Mouse (Mus musculus): Measurements from ENCODE around the gene Tmem94. TPM values are rescaled to one million over a fixed set of nuclear protein-coding genes. Genes with fewer than 3 reads are reported as not detected.

Tmem94 gene
- polyA plus RNA-seq, 1 experiment from 2014 or later: 24.6 TPM

DNA sequence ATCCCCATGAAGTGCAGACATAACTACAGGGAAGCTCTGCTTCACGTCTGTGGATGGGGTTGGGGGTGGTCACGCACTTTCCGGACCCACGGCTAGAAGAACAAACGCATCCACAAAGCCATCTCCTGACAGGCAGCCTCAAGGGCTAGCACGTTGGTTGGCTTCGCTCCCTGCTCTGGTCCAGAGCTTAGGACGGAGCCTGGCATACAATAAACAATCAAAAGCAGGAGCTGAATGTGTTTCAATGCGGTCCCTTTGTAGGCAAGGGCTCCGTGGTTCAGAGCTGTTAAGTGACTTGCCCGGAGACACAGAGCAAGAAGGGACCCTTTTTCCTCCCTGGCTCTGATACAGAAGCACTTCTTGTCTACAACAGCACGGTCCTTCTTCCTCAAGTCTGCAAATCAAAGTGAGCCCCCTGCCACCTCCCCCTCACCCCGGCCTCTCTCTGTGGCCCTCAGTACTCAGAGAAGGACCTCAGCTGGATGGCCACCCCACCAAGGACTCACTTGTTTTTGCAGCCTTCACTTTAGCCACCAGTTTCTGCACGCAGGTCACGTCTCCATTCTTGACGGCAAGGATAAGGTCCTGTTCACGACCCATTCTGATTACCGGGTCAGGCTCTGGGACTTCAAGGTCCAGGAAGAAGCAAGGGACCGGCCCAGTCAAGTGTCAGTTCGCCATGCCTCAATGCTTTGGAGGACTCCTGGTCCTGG lies 46.3 kb downstream of the Tmem94 start:
- H3K9ac ChIP-seq: peak overlapping the region; percentile 76
- ATAC-seq (ENCODE audit: borderline replicate concordance, extremely low read depth, low FRiP score, low TSS enrichment): no peak
- 71% methylated on average over 20 of the region's 20 CpGs for WGBS
- H3K27me3 ChIP-seq: no peaks in the 10 kb centered on the region
- peaks cover 75% of the 10 kb centered on the region for H3K4me1 ChIP-seq
- peaks cover 22% of the 10 kb centered on the region for H3K36me3 ChIP-seq
- peak overlapping the region; percentile 92 for H3K4me2 ChIP-seq
- no peaks in the 10 kb centered on the region for H3K9me3 ChIP-seq
- H3K4me3 ChIP-seq: peak overlapping the region; percentile 83
- H3K27ac ChIP-seq: peak overlapping the region; percentile 7; the same call in 1 of the 2 replicates

DNA sequence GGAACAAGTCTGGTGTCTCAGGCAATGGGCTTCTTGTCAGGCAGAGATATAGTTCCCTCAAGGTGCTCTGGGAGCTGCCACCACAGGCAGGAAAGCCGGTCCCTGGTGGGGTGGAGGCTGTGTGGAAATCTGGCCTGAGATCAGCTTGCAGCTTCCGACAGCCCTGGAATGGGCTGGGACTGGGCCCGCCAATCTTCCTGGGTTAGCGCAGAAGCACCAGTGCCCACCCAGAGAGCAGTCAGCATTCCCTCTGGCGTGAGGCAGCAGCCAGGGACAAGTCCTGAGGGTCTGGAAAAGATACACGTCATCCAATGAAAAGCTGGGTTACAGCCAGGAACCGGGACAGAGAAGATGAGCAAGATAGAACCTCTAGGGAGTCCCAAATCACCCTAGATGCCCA lies 46.9 kb downstream of the Tmem94 start:
- H3K9me3 ChIP-seq: no peaks in the 10 kb centered on the region
- no peaks in the 10 kb centered on the region for H3K27me3 ChIP-seq
- peak overlapping the region; percentile 83 for H3K4me3 ChIP-seq
- peaks cover 75% of the 10 kb centered on the region for H3K4me1 ChIP-seq
- peak overlapping the region; percentile 92 for H3K4me2 ChIP-seq
- peak overlapping the region; percentile 7; the same call in 1 of the 2 replicates for H3K27ac ChIP-seq
- H3K9ac ChIP-seq: peak overlapping the region; percentile 76
- H3K36me3 ChIP-seq: peaks cover 19% of the 10 kb centered on the region
- WGBS: 21% methylated on average over 7 of the region's 7 CpGs
- no peak for ATAC-seq (ENCODE audit: borderline replicate concordance, extremely low read depth, low FRiP score, low TSS enrichment)

DNA sequence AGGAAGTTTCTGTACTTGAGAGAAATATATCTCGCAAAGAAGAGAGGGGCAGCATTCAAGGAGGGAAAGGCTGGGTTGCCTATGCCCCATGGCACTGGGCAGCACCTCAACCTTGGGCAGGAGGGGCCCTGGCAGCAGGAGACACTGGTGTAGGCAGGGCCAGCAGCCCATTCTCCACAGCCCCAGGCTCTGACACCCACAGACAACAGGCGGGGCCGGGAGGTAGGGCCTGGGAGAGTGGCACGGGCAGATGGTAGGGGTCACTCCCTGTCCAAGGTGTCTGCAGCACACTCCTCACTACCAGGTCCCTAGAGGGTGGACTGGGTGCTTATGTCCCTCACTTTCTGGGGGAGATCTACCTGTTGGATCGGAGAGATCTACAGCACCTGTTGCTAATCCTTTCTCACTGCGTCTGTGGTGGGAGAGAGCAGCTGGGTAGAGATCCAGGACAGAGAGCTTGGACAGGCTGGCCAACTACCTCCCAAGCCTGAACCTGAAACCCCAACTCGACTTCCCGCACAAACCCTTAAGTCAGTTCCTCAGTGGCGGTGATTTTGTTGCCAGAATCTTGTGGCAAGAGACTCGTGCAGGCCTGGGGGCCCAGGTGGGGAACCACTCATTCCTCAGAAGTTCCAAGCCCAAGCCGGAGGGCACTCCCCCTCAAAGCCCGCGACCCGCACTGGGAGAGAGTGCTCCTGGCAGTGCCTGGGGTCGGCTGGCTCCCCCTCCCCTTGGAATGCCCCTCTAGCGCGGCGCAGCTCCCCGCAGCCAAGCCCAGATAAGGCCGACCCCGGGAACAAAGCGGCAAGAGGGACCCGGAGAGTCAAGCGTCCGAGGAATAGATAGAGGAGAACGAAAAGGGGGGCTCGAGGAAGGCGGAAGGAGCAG lies 47.5 kb downstream of the Tmem94 start:
- no peaks in the 10 kb centered on the region for H3K9me3 ChIP-seq
- no peak for ATAC-seq (ENCODE audit: borderline replicate concordance, extremely low read depth, low FRiP score, low TSS enrichment)

DNA sequence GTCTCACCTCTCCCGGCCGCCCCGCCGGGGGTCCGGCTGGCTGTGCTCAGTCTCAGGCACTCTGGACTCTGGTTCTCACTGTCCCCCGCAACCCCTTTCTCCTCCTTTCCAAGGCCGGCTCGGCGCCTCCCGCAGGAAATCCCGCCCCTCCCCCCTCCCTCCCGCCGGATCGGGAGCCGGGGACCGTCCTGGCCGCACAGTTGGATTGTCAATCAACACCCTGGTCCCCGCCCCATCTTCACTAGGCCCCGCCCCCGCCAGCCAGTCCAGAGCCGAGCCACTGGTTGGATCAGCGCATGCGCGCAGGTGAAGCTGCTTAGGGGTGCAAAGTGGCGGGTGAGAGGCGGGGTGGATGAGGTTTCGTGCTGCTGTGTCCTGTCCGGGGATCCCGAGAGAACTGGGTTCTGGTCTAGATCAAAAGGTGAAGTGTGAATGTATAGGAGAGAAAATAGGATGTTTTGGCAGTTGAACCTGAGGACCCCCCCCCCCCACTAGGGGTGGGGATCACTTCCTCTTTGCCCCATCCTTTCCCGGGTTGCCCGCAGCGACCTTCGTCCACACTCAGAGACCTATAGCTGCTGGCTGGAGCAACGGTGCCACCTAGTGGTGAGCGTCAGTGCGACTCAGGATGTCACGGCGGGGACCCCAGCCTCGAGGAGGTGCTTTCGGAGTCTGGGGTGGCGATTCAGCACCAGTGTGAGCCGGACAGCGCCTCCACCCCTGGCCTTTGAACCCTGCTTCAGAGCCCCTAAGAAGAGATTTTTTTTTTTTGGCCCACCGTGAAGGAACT lies 48.5 kb downstream of the Tmem94 start, which contains the start of gene Caskin2:
Gene Caskin2 (minus strand): TSS at position 133 of the 790 bp plus-strand sequence.
- no peaks in the 10 kb centered on the region for H3K27me3 ChIP-seq
- H3K27ac ChIP-seq: peak within 1 kb of the TSS; percentile 75
- no peaks in the 10 kb centered on the region for H3K9me3 ChIP-seq
- peak within 1 kb of the TSS; percentile 88 for H3K9ac ChIP-seq
- peak within 1 kb of the TSS; percentile 83 for H3K4me3 ChIP-seq
- H3K4me1 ChIP-seq: peaks cover 60% of the 10 kb centered on the region
- peak; percentile 86 for ATAC-seq (ENCODE audit: borderline replicate concordance, extremely low read depth, low FRiP score, low TSS enrichment)
- H3K4me2 ChIP-seq: peak within 1 kb of the TSS; percentile 92
- WGBS: under 1% methylated on average over 41 of the region's 44 CpGs
- H3K36me3 ChIP-seq: peaks cover 20% of the 10 kb centered on the region; the same call in 1 of the 2 replicates

More for the DNA sequence above, 47.5 kb downstream of the Tmem94 start:
- peak overlapping the region; percentile 76 for H3K9ac ChIP-seq
- peaks cover 69% of the 10 kb centered on the region for H3K4me1 ChIP-seq
- H3K4me3 ChIP-seq: peak overlapping the region; percentile 83
- no peaks in the 10 kb centered on the region for H3K27me3 ChIP-seq
- H3K27ac ChIP-seq: peak overlapping the region; percentile 75
- peaks cover 19% of the 10 kb centered on the region for H3K36me3 ChIP-seq
- 2% methylated on average over 28 of the region's 28 CpGs for WGBS
- peak overlapping the region; percentile 92 for H3K4me2 ChIP-seq

DNA sequence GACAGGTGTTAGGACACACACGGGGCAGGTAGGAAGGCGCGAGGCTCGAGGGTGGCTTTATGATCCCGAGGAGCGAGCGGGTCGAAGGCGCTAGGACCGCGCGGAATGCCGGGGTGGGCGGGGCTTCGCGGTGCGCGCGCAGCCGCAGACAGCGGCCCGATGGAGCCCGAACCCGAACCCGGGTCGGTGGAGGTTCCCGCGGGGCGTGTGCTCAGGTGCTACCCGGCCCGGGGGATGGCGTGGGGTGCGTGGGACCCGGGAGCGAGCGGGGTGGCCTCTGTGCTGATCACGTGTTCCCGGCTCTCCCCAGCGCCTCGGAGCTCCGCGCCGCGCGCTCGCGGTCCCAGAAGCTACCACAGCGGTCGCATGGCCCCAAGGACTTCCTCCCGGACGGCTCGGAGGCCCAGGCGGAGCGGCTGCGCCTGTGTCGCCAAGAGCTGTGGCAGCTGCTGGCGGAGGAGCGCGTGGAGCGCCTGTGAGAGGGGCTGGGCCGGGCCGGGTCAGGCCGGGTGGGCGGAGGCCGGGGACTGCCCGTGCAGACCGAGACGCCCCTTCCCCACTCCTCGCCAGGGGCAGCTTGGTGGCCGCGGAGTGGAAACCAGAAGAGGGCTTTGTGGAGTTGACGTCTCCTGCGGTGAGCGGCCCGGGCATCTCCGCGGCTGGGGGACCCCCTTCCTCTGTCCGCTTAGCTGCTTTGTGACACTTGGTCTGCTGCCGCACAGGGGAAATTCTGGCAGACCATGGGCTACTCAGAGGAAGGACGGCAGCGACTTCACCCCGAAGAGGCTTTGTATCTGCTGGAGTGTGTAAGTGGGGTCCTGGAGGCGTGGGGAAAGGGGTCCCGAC lies 49.6 kb downstream of the Tmem94 start, which contains the start of gene Tsen54:
Gene Tsen54 (plus strand): TSS at position 120 of the 846 bp plus-strand sequence.
- peak within 1 kb of the TSS; percentile 72 for H3K27ac ChIP-seq
- H3K4me1 ChIP-seq: peaks cover 49% of the 10 kb centered on the region
- under 1% methylated on average over 78 of the region's 84 CpGs for WGBS
- peak within 1 kb of the TSS; percentile 92 for H3K4me2 ChIP-seq
- H3K36me3 ChIP-seq: peaks cover 21% of the 10 kb centered on the region
- ATAC-seq (ENCODE audit: borderline replicate concordance, extremely low read depth, low FRiP score, low TSS enrichment): peak; percentile 44
- no peaks in the 10 kb centered on the region for H3K27me3 ChIP-seq
- H3K4me3 ChIP-seq: peak within 1 kb of the TSS; percentile 83
- no peaks in the 10 kb centered on the region for H3K9me3 ChIP-seq
- peak within 1 kb of the TSS; percentile 88 for H3K9ac ChIP-seq

DNA sequence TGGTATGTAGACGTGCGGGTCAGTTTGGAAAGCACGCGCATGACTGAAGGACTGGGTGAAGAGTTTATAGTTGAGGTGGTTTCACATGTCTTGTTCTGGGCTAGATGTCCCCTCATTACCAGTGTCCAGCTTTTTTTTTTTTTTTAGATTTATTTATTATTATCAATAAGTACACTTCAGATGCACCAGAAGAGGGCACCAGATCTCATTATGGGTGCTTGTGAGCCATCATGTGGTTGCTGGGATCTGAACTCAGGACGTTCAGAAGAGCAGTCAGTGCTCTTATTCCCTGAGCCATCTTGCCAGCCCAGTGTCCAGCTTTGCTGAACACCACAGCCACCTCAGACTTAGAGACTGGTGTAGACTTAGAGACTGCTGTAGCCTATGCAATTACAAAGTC lies 52.1 kb downstream of the Tmem94 start:
- no peaks in the 10 kb centered on the region for H3K27me3 ChIP-seq
- peaks cover 24% of the 10 kb centered on the region for H3K36me3 ChIP-seq
- H3K9me3 ChIP-seq: no peaks in the 10 kb centered on the region
- H3K4me1 ChIP-seq: peaks cover 24% of the 10 kb centered on the region
- H3K4me3 ChIP-seq: no peak overlapping the region
- H3K4me2 ChIP-seq: no peak overlapping the region
- H3K9ac ChIP-seq: no peak overlapping the region
- WGBS: 87% methylated on average over 5 of the region's 5 CpGs
- no peak overlapping the region for H3K27ac ChIP-seq
- ATAC-seq (ENCODE audit: borderline replicate concordance, extremely low read depth, low FRiP score, low TSS enrichment): no peak

DNA sequence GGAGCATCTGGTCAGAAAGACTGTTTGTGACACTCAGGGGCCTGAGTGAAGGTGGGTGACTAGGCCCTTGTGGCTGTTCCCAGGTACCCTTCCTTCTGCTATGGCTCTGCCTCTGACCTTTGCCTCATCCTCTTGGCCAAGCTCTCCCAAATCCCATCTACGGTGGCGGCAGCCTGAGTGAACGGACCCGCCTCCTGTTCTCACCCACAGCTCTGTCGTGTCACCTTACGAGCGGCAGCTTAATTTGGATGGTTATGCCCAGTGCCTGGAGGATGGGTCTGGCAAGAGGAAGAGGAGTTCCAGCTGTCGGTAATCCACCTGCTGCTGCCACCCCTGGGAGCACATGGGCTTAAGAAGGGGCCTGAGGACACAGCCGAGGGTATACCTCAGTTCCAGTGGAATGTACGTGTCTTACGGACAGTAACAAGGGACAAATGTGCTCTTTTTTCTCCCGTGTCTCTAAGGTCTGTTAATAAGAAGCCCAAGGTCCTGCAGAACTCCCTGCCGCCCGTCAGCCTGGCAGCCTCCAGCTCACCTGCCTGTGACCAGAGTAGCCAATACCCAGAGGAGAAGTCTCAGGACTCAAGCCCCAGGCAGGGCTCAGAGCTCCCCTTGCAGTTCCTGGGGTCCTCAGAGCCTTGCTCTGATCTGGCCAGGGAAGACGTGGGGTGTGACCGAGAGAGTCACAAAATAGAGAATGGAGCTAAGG lies 54.8 kb downstream of the Tmem94 start:
- Histone ChIP-seq H3K4me2 (no peak overlapping the region), H3K4me3 (no peak overlapping the region), H3K4me1 (peaks cover 19% of the 10 kb centered on the region), H3K36me3 (peaks cover 28% of the 10 kb centered on the region), H3K9me3 (no peaks in the 10 kb centered on the region), H3K27ac (no peak overlapping the region), H3K9ac (no peak overlapping the region), H3K27me3 (peaks cover 10% of the 10 kb centered on the region)
- no peak for ATAC-seq (ENCODE audit: borderline replicate concordance, extremely low read depth, low FRiP score, low TSS enrichment)
- WGBS: 83% methylated on average over 16 of the region's 16 CpGs

DNA sequence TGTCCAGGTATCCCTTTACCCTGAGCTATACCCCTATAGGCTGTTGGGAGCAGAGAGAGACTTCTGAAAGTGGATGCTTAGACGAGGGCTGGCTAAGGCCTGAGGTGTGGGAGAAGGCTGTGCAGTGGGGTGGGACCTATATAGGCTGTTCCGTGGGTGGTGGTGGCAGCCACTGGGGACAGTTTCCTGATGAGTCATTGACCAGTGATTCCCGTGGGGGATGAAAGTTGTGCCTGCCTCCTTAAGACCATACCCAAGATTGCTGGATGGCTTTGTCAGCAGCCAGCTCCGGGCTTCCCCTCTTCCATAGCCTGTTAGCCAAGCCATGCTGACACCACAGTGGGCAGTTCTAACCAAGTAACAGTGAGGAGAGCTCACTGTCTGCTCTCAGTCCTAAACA lies 55.8 kb downstream of the Tmem94 start:
- Histone ChIP-seq H3K36me3 (peaks cover 28% of the 10 kb centered on the region), H3K27ac (no peak overlapping the region)
- WGBS: 72% methylated on average over 4 of the region's 4 CpGs

DNA sequence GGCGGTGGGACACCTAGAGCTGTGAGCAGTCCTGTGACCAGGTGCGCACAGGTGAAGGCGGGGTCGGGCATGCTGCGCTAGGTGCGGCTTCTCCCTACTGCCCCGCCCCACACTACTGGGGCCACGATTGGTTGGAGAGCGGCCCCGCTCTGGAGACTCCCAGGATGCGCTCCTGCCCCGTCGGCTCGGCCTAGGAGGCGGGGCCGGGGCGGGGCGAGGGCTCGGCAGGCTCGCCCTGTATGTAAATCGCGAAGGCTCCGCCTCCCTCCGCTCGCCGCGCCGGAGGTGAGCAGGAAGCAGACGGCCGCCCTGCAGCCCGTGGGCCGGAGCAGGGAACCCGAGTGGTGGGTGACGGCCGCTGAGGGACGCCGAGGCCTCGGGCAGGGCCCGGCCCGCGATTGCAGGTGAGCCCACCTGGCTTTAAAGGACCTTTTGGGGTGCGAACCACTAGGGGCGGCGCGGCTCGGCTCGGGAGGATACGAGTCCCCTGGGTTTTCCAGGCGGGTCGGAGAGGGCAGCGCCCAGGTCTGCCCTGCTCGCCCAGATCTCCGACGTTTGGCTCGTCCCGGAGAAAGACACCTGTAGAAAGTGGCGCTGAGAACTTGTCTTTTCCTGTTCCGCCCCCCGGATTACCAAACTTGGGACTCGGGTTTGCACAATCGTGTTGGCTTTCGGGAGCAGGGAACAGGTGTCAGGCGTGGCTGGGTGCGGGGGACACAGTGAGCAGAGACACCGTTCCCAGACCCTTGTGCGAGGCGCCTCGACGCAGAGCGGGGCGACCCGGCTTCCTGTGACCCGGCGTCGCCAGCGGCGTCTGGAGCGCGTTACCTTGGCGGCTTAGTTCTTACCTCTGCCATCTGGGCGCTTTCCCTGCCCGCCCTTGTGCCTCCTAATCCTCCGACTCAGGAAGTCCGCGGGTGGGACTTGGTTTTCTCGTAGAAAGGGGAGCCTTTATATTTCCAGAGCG lies 58.8 kb downstream of the Tmem94 start, which contains the start of gene Llgl2:
Gene Llgl2 (plus strand): TSS at position 276 of the 967 bp plus-strand sequence.
- peak; percentile 94 for ATAC-seq (ENCODE audit: borderline replicate concordance, extremely low read depth, low FRiP score, low TSS enrichment)
- under 1% methylated on average over 87 of the region's 87 CpGs for WGBS

More for the DNA sequence above, 55.8 kb downstream of the Tmem94 start:
- peaks cover 18% of the 10 kb centered on the region for H3K27me3 ChIP-seq
- H3K4me2 ChIP-seq: no peak overlapping the region
- no peak overlapping the region for H3K4me3 ChIP-seq
- no peak overlapping the region for H3K9ac ChIP-seq
- ATAC-seq (ENCODE audit: borderline replicate concordance, extremely low read depth, low FRiP score, low TSS enrichment): no peak
- peaks cover 18% of the 10 kb centered on the region for H3K4me1 ChIP-seq
- no peaks in the 10 kb centered on the region for H3K9me3 ChIP-seq

More for the DNA sequence above, 58.8 kb downstream of the Tmem94 start, which contains the start of gene Llgl2:
- H3K27ac ChIP-seq: peak within 1 kb of the TSS; percentile 80
- peak within 1 kb of the TSS; percentile 71 for H3K9ac ChIP-seq
- H3K4me3 ChIP-seq: peak within 1 kb of the TSS; percentile 78
- no peaks in the 10 kb centered on the region for H3K9me3 ChIP-seq
- peaks cover 44% of the 10 kb centered on the region for H3K4me1 ChIP-seq
- peaks cover 16% of the 10 kb centered on the region for H3K36me3 ChIP-seq
- H3K4me2 ChIP-seq: peak within 1 kb of the TSS; percentile 93
- H3K27me3 ChIP-seq: peaks cover 21% of the 10 kb centered on the region

Measured in lung, embryonic 15.5 days (tissue).